Mouse (Mus musculus) E14TG2a.4 (cell line): ENCODE measurements at regions not wholly inside any gene's neighbourhood (a gene's known extent, or its start where the extent isn't known, plus 50 kb on each side); places are given as distances from the start of the nearest gene placed in this dataset.

ENCODE experiments used
- CTCF ChIP-seq: conservative IDR thresholded peaks from 2 replicates; pipeline ENCODE4 v1.5.1; 2014; ENCODE audit warnings: low read length
- POU5F1 ChIP-seq: IDR thresholded peaks from 2 replicates; pipeline ENCODE4 v1.6.1; 2014; ENCODE audit warnings: low read length, borderline replicate concordance

DNA sequence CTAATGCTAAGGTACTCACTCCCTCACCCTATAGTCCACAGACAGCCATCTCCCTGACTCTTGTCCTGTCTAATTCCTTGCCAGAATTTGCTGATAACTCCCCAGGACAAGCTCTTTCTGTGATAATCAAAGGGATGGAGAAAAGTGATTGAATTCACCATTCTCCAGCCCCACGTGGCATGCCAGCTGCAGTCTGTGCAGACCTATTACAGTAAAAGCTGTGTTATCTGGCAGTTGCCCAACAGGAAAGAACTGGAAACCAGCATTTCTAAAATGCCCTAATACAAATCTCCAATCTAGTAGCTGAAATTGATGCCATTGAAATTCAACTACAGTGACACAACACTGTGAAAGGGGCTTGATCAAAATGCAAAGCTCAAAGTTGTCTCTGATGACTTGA is 349.3 kb downstream of the Klhl13 start:
- TF ChIP-seq CTCF (no peak), POU5F1 (no peak)
